Mouse (Mus musculus) heart, postnatal 0 days (tissue): ENCODE data around the gene Muc1.

Source experiments
- CTCF ChIP-seq: IDR thresholded peaks from 2 replicates; pipeline ENCODE4 v1.5.1; 2016; ENCODE audit warnings: antibody characterized with exemption, control low read depth, low read depth
- EP300 ChIP-seq: IDR thresholded peaks from 2 replicates; pipeline ENCODE4 v1.6.1; 2016; ENCODE audit warnings: antibody characterized with exemption, low read depth

GRCm38 (mm10) chr3:89236516-89236915 lies 7.7 kb downstream of the Muc1 start:
- TF ChIP-seq CTCF (no peak), EP300 (no peak)
